Mouse (Mus musculus): ENCODE measurements around the gene Ptch1. TPM values are rescaled to one million over a fixed set of nuclear protein-coding genes. Genes with fewer than 3 reads are reported as not detected.

Ptch1 gene
- polyA plus RNA-seq, 1 experiment from 2014 or later, result 19.0 TPM

- Histone ChIP-seq H3K4me3 (no peak overlapping the region), H3K4me1 (peaks cover 95% of the 10 kb centered on the region), H3K27ac (no peak overlapping the region), H3K27me3 (ENCODE audit: low read depth, poor library complexity, severe bottlenecking) (no peaks in the 10 kb centered on the region), H3K36me3 (peaks cover 51% of the 10 kb centered on the region), H3K9me3 (replicated peaks) (no peaks in the 10 kb centered on the region)
- 41% methylated on average over 1 of the region's 1 CpGs for WGBS
- no peak for DNase-seq (ENCODE audit: low spot score)
Measured at GRCm38 (mm10) chr13:63556431-63556830, 17.0 kb downstream of the Ptch1 start.

DNA sequence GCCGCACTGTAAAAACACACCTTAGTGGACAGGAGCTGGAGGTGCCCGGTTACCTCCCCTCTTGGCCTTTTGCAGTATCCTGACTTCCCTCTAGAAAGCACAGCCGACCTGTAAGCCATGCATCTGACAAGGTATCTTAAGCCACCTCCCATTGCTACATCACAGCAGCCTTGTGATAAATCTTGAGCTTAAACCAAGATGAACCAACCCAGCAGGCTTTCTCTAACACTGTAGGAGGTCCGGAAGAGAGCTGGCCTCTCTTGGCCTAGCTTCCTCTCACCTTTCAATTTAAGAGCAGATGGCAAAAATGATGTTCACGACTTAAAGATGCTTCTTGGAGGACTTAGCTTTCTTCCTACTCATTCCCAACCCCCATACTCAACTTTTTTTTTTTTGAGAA lies 17.5 kb downstream of the Ptch1 start:
- 26% methylated on average over 5 of the region's 5 CpGs for WGBS
- DNase-seq (ENCODE audit: low spot score), result no peak
- H3K36me3 ChIP-seq, result peaks cover 52% of the 10 kb centered on the region
- no peak overlapping the region for H3K27ac ChIP-seq
- no peaks in the 10 kb centered on the region for H3K27me3 ChIP-seq (ENCODE audit: low read depth, poor library complexity, severe bottlenecking)
- H3K4me3 ChIP-seq, result no peak overlapping the region
- no peaks in the 10 kb centered on the region for H3K9me3 ChIP-seq (replicated peaks)
- peaks cover 95% of the 10 kb centered on the region for H3K4me1 ChIP-seq

GRCm38 (mm10) chr13:63554569-63554968 lies 18.8 kb downstream of the Ptch1 start:
- Histone ChIP-seq H3K27ac (no peak overlapping the region), H3K9me3 (replicated peaks) (no peaks in the 10 kb centered on the region), H3K36me3 (peaks cover 49% of the 10 kb centered on the region), H3K4me3 (no peak overlapping the region), H3K27me3 (ENCODE audit: low read depth, poor library complexity, severe bottlenecking) (no peaks in the 10 kb centered on the region), H3K4me1 (peaks cover 93% of the 10 kb centered on the region)
- no peak for DNase-seq (ENCODE audit: low spot score)
- 43% methylated on average over 11 of the region's 11 CpGs for WGBS

DNA sequence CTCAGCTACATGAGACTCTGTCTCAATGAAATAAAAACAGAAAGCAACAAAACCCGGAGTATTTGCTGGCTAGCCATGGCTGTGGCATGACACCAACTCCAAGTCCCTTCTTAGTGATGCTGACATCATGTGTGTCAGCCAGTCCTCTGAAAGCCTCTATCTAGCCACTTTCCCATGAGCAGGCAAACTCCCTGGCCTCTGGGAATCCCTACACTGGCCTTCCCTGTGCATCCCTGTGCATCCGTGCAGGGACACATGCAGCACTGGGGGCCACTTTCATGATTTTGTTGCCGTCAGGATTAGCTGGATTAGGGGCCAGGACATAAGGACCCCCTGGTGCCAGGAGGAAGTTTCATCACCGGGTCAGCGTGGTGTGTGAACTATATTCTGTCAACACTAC lies 20.0 kb downstream of the Ptch1 start:
- DNase-seq (ENCODE audit: low spot score), result no peak
- Histone ChIP-seq H3K27ac (no peak overlapping the region), H3K36me3 (peaks cover 51% of the 10 kb centered on the region), H3K27me3 (ENCODE audit: low read depth, poor library complexity, severe bottlenecking) (no peaks in the 10 kb centered on the region), H3K9me3 (replicated peaks) (no peaks in the 10 kb centered on the region), H3K4me1 (peaks cover 91% of the 10 kb centered on the region), H3K4me3 (no peak overlapping the region)
- 77% methylated on average over 5 of the region's 5 CpGs for WGBS

DNA sequence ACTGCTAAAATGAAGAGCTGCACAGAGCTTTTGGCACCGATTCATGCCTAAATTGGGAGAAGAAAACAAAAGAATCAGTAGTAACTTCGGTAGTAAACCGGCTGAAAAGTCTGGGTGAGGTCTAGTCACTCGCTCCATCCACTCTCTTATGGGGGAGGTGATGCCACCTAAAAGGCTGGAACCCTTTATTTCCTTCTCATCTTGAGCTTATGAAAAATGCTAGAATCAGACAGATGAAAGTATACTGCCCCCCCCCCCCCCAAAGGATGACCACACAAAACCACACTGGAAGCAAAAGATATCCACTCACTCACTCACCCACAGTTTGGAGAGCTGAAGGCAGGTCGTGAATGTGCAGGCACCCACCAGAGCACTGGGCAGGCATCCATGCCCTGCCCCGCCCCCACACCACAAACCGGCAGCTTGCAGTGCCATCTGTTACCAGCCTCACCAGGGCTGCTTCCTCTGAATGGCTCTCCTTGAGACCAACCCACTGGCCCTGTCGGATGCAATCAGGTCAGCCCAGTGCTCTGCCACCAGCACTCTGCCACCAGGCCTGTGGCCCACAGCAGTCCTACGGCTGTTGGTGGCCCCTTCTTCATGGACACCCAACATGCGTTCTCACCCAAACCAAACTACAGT lies 21.0 kb downstream of the Ptch1 start:
- Histone ChIP-seq H3K27me3 (ENCODE audit: low read depth, poor library complexity, severe bottlenecking) (no peaks in the 10 kb centered on the region), H3K4me1 (peaks cover 81% of the 10 kb centered on the region), H3K4me3 (no peak overlapping the region), H3K9me3 (replicated peaks) (no peaks in the 10 kb centered on the region), H3K36me3 (peaks cover 55% of the 10 kb centered on the region), H3K27ac (no peak overlapping the region)
- 80% methylated on average over 10 of the region's 10 CpGs for WGBS
- no peak for DNase-seq (ENCODE audit: low spot score)

GRCm38 (mm10) chr13:63551552-63552290 lies 21.7 kb downstream of the Ptch1 start:
- Histone ChIP-seq H3K27me3 (ENCODE audit: low read depth, poor library complexity, severe bottlenecking) (no peaks in the 10 kb centered on the region), H3K4me3 (no peak overlapping the region), H3K27ac (peak overlapping the region; percentile 10; the same call in 1 of the 2 replicates), H3K4me1 (peaks cover 74% of the 10 kb centered on the region), H3K9me3 (replicated peaks) (no peaks in the 10 kb centered on the region), H3K36me3 (peaks cover 61% of the 10 kb centered on the region)
- WGBS, result 83% methylated on average over 10 of the region's 10 CpGs
- no peak for DNase-seq (ENCODE audit: low spot score)

DNA sequence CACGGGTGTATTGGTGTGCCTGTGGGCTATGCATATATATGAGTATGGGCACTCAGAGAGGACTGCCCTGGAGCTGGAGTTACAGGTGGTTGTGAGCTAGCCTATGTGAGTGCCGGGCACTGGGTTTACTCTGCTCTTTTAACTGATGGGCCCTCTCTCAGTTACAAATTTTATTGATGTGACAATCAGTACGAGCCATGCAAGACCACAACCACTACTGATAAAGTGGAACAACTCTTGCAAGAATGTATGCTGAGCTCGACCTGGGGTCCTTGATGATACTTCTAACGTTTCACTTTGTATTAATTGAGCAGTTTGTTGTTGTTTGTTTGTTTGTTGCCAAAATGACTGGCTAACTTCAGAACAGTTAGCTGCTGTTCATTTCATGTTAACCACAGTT lies 23.0 kb downstream of the Ptch1 start:
- H3K4me1 ChIP-seq, result peaks cover 60% of the 10 kb centered on the region
- H3K36me3 ChIP-seq, result peaks cover 72% of the 10 kb centered on the region
- 78% methylated on average over 5 of the region's 5 CpGs for WGBS
- no peak for DNase-seq (ENCODE audit: low spot score)
- H3K9me3 ChIP-seq (replicated peaks), result no peaks in the 10 kb centered on the region
- no peak overlapping the region for H3K27ac ChIP-seq
- no peak overlapping the region for H3K4me3 ChIP-seq
- H3K27me3 ChIP-seq (ENCODE audit: low read depth, poor library complexity, severe bottlenecking), result no peaks in the 10 kb centered on the region

DNA sequence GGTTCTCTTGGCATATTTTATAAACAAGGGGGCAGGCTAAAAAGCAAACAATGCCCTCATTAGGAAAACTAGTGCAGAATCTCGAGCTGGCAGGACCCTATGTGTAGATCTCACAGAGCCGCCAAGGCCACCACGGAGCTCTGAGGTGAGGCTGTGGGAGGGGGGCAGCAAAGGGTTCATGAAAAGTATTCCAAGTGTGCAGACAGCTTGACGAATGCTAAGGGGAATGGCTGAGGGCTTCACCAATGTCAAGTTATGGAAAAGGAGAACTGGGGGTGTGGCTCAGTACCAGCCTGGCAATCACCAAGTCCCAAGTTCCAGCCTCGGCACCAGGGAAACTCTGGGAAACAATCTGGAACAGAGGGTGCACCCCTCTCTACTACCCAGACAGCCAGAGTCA lies 24.2 kb downstream of the Ptch1 start:
- H3K9me3 ChIP-seq (replicated peaks), result no peaks in the 10 kb centered on the region
- 76% methylated on average over 5 of the region's 5 CpGs for WGBS
- H3K36me3 ChIP-seq, result peaks cover 83% of the 10 kb centered on the region
- H3K4me3 ChIP-seq, result no peak overlapping the region
- DNase-seq (ENCODE audit: low spot score), result no peak
- no peaks in the 10 kb centered on the region for H3K27me3 ChIP-seq (ENCODE audit: low read depth, poor library complexity, severe bottlenecking)
- peaks cover 56% of the 10 kb centered on the region for H3K4me1 ChIP-seq
- H3K27ac ChIP-seq, result no peak overlapping the region

DNA sequence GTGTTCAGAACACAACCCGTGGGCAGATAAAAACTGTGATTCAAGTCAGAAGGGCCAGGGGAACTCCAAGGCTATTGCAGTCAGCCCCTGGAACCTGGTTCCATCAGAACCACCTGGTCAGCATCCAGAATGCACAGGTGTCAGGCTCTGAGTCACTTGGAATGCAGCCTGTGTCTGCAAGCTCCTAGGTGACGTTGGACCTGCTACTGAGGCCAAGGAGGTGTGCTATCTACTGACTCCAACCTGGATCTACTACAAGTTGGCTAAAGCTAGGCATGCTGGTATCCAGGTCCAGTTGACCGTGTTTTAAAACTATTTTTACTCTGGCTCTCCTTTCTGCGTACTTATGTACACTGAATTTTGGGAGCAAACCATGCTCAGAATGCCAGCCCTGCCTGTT lies 24.8 kb downstream of the Ptch1 start:
- Histone ChIP-seq H3K27ac (no peak overlapping the region), H3K36me3 (peaks cover 88% of the 10 kb centered on the region)
- WGBS, result 89% methylated on average over 4 of the region's 4 CpGs

GRCm38 (mm10) chr13:63545291-63545690 lies 28.1 kb downstream of the Ptch1 start:
- WGBS, result 89% methylated on average over 7 of the region's 7 CpGs

More for the DNA sequence above, 24.8 kb downstream of the Ptch1 start:
- Histone ChIP-seq H3K4me3 (no peak overlapping the region), H3K9me3 (replicated peaks) (no peaks in the 10 kb centered on the region), H3K27me3 (ENCODE audit: low read depth, poor library complexity, severe bottlenecking) (no peaks in the 10 kb centered on the region), H3K4me1 (peaks cover 57% of the 10 kb centered on the region)
- no peak for DNase-seq (ENCODE audit: low spot score)

GRCm38 (mm10) chr13:63544967-63545253 lies 28.5 kb downstream of the Ptch1 start:
- Histone ChIP-seq H3K4me3 (no peak overlapping the region), H3K9me3 (replicated peaks) (no peaks in the 10 kb centered on the region), H3K27ac (no peak overlapping the region), H3K27me3 (ENCODE audit: low read depth, poor library complexity, severe bottlenecking) (no peaks in the 10 kb centered on the region), H3K36me3 (peaks cover 93% of the 10 kb centered on the region), H3K4me1 (peaks cover 59% of the 10 kb centered on the region)
- no peak for DNase-seq (ENCODE audit: low spot score)
- WGBS, result 91% methylated on average over 5 of the region's 5 CpGs

More at GRCm38 (mm10) chr13:63545291-63545690, 28.1 kb downstream of the Ptch1 start:
- Histone ChIP-seq H3K9me3 (replicated peaks) (no peaks in the 10 kb centered on the region), H3K4me1 (peaks cover 60% of the 10 kb centered on the region), H3K27ac (no peak overlapping the region), H3K36me3 (peaks cover 93% of the 10 kb centered on the region), H3K4me3 (no peak overlapping the region), H3K27me3 (ENCODE audit: low read depth, poor library complexity, severe bottlenecking) (no peaks in the 10 kb centered on the region)
- no peak for DNase-seq (ENCODE audit: low spot score)

DNA sequence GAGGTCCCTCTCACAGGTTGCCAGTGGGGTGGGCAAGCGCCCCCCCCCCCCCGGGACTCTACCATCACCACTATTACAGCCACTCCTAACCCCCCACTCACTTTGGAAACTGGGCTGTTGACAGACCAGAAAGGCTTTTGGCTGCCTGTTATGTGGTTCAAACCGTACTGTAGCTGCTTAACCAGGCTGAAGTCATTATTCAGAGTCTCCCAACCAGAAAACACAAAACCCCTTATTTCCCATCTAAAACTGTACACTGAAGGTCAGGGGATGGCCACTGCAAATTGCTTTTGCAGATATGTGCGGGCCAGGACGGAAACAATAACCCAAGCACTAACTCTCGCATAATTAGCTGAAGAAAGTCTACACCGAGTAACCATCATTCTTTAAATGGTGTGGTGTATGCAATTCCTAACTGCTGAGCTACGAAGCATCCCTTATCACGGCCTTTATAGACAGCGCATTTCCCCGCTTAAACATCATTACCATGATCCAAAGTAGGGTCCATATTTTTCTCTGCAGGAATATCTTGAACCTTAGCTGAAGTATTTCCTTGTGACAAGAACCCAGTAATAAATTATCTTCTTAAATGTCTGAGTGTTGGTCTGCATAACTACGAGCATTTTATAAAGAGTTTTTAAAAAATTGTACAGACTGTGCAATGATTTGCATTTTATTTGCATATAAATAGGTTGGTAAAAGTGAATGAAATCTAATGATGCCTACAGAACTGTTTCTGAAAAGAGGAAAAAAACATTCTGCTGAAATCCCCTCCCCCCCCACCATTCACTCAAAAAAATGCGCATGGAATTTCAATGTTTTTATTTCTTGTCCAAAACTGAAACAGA lies 29.1 kb downstream of the Ptch1 start:
- WGBS, result 86% methylated on average over 13 of the region's 13 CpGs
- Histone ChIP-seq H3K4me1 (peaks cover 53% of the 10 kb centered on the region), H3K9me3 (replicated peaks) (no peaks in the 10 kb centered on the region), H3K27me3 (ENCODE audit: low read depth, poor library complexity, severe bottlenecking) (no peaks in the 10 kb centered on the region), H3K27ac (no peak overlapping the region), H3K4me3 (no peak overlapping the region), H3K36me3 (peaks cover 96% of the 10 kb centered on the region)
- no peak for DNase-seq (ENCODE audit: low spot score)

- Histone ChIP-seq H3K4me1 (peaks cover 47% of the 10 kb centered on the region), H3K27ac (no peak overlapping the region; the same call in 1 of the 2 replicates), H3K36me3 (peaks cover 96% of the 10 kb centered on the region), H3K4me3 (no peak overlapping the region), H3K9me3 (replicated peaks) (no peaks in the 10 kb centered on the region), H3K27me3 (ENCODE audit: low read depth, poor library complexity, severe bottlenecking) (no peaks in the 10 kb centered on the region)
- 61% methylated on average over 6 of the region's 6 CpGs for WGBS
- no peak for DNase-seq (ENCODE audit: low spot score)
Measured at GRCm38 (mm10) chr13:63543459-63543858, 29.9 kb downstream of the Ptch1 start.
